Mouse (Mus musculus) E14TG2a.4 (cell line): Measurements from ENCODE around the gene Ccdc61.

Source experiments
- H3K27me3 ChIP-seq: 2 replicates; pipeline ENCODE4 v1.6.1; 2014; ENCODE audit warnings: low read length, control low read depth; ENCODE audit not compliant: insufficient read depth
- H3K36me3 ChIP-seq: 2 replicates; pipeline ENCODE4 v1.6.1; 2014; ENCODE audit warnings: low read length, control low read depth; ENCODE audit not compliant: insufficient read depth
- H3K4me1 ChIP-seq: replicated peaks from 2 replicates; pipeline ENCODE4 v1.6.1; 2014; ENCODE audit warnings: low read depth, low read length, control low read depth
- H3K4me3 ChIP-seq: replicated peaks from 2 replicates; pipeline ENCODE4 v1.5.1; 2014; ENCODE audit warnings: mild to moderate bottlenecking, low read length
- H3K9me3 ChIP-seq: 2 replicates; pipeline ENCODE4 v1.6.1; 2014; ENCODE audit warnings: low read length, control low read depth
- CTCF ChIP-seq: conservative IDR thresholded peaks from 2 replicates; pipeline ENCODE4 v1.5.1; 2014; ENCODE audit warnings: low read length
- NANOG ChIP-seq: IDR thresholded peaks from 2 replicates; pipeline ENCODE4 v1.6.1; 2014; ENCODE audit warnings: borderline replicate concordance, low read length, mixed read lengths
- POU5F1 ChIP-seq: IDR thresholded peaks from 2 replicates; pipeline ENCODE4 v1.6.1; 2014; ENCODE audit warnings: low read length, borderline replicate concordance

The Ccdc61 gene

DNA sequence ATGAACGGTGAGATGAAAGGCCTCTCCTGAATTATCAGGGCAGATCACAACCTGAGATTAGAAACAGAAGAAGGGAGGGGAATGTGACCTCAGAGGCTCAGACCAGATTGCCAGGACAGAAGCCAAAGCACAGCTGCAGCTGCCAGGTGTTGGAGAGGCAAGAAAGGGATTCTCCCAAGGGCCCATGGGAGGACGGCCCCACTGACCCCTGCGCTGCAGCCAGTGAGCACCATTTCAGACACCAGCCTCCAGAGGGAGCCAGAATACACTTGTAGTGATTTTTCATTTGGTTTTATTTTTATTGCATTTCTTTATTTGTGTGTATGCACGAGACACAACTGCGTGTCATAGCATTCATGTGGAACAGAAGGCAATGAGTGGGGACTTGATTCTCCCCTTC is 13.7 kb downstream of the Ccdc61 start:
- H3K27me3 ChIP-seq, result peaks cover 18% of the 10 kb centered on the region
- H3K9me3 ChIP-seq, result no peaks in the 10 kb centered on the region
- no peak overlapping the region for H3K4me3 ChIP-seq
- peaks cover 46% of the 10 kb centered on the region for H3K36me3 ChIP-seq
- H3K4me1 ChIP-seq, result peaks cover 24% of the 10 kb centered on the region
- TF ChIP-seq NANOG (no peak), CTCF (peak; percentile 29)

DNA sequence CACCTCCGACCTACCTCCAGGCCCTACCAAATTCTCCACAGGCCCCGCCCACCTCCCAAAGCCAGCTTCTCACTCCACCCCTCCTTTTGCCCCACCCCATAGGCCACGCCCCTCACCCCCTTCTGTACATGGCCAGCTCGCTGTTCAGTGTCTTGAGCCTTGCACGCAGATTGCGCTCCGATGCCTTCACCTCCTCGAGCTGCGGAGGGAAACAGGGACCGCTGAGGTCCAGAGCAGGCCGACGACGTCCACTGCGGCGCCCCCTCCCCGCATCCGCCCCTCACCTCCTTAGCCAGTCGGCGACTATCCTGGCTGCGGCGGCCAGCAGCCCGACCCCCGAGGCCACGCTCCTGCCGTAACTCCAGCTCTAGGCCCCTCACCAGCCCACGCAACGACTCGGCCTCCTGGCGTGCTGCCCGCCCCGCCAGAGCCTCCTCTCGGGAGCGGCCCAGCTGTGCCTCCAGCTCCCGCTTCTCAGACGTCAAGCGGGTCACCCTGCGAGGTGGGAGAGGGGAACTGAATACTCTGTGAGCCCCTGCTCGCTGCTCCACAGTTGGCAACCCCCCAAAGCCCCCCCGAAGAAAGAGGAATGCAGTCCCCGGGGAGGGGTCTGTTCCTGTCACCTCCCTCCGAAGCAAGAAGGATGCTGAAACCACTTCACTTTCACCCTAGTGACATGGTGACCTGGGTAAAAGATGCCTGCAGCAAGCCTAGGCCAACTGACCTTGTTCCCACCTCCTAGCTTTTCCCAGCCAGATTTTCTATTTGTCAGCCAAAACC is 16.4 kb downstream of the Ccdc61 start:
- TF ChIP-seq NANOG, result no peak
- TF ChIP-seq CTCF, result no peak
- no peak for TF ChIP-seq POU5F1
- peak overlapping the region; percentile 76 for H3K4me3 ChIP-seq
- H3K36me3 ChIP-seq, result peaks cover 49% of the 10 kb centered on the region

DNA sequence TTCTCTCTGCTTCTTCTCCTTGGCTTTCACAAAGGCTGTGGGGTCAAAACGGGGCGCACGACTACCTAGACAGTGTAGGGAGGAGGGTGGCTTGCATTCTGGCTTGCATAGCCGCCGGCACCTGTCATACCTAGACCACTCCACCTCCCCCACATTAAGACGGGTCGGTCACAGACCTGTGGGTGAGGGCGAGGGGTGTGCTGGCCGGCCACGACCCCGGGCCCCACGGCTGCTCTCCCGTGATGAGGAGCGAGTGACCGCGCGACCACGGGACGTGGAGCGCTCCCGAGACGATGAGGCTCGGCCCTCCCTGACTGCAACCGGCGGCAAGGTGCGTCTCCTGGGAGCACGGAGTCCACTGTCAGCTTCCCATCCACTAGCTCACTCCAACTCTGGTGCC is 17.2 kb downstream of the Ccdc61 start:
- TF ChIP-seq POU5F1, result no peak
- no peak for TF ChIP-seq NANOG
- no peak for TF ChIP-seq CTCF
- Histone ChIP-seq H3K36me3 (peaks cover 43% of the 10 kb centered on the region), H3K4me3 (peak overlapping the region; percentile 76), H3K4me1 (peaks cover 23% of the 10 kb centered on the region), H3K27me3 (peaks cover 18% of the 10 kb centered on the region), H3K9me3 (no peaks in the 10 kb centered on the region)

More for the DNA sequence above, 16.4 kb downstream of the Ccdc61 start:
- peaks cover 23% of the 10 kb centered on the region for H3K4me1 ChIP-seq
- no peaks in the 10 kb centered on the region for H3K9me3 ChIP-seq
- H3K27me3 ChIP-seq, result peaks cover 18% of the 10 kb centered on the region

DNA sequence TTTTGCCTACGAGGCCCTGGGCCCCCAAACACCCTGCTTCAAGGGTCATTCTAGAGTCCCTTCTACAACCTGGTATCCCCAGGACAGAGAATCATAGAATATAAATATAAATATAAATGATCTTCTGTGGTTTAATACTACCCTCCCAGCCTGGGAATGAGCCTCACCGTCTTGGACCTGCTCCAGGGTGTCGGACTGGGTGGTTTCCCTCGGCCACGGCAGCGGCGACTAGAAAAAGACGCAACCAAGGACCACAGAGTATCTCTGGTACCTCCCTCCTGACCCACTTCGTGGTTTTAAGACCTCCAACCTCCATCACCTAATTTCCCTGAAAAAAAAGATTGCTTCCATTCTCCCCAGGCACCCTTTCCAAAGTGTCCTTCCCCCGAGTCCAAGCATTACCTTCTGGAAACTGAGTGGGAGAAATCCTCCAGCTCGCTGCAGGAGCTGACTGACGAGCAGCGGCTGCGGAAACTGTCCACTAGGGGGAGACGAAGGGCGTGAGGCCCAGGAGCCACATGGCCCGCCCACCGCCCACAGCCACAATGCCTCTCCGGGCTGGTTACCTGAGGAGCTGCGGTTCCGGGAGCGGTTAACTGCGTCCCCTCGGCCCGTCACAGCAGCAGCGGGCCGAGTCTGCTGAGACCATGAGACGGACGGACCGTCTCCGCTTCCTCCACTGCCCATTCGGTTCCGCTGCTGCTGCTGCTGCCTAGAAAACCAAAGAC is 18.2 kb downstream of the Ccdc61 start:
- Histone ChIP-seq H3K4me1 (peaks cover 30% of the 10 kb centered on the region), H3K36me3 (peaks cover 39% of the 10 kb centered on the region), H3K9me3 (no peaks in the 10 kb centered on the region), H3K4me3 (peak overlapping the region; percentile 76), H3K27me3 (peaks cover 18% of the 10 kb centered on the region)
- TF ChIP-seq CTCF (peak; percentile 88), NANOG (no peak)

DNA sequence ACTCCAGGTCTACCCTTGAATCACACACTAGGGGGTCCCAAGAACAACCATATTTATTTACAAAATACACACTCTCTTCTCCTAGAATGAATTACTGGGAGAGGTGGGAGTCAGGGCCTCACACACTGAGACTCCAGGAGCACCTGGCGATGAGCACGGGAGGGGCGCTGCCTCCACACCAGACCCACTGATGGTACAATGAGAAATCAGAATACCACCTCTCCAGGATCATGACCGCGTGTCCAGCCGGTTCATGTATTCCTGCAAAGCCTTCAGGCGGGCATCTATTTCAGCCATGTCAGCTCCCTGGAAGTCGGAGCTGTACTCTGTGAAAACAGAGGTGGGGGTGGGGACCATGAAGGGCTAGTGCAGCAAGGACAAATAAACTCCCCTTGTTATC is 19.4 kb downstream of the Ccdc61 start:
- no peak for TF ChIP-seq POU5F1
- TF ChIP-seq NANOG, result no peak
- TF ChIP-seq CTCF, result 0 out of 2 replicates have a peak, but pooled peaks have one; percentile 3

DNA sequence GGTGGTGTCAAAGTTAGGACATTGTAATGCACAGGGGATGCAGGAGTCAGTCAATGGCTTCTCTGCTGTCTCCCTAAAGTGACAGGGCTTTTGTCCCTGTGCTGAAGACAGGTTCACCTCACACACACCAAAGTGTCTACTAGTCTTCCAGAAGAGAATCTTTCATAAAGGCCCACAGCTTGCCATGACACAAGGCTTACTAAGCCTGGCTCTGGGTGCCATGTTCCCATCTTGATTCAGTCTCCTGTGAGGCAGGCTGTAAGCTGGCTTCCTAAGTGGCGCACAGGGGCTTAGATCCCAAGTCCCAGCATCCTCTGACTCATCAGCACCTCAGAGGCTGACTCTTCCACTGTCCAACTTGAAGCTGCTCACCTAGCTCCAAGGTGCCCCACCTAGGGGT is 23.3 kb downstream of the Ccdc61 start:
- Histone ChIP-seq H3K9me3 (no peaks in the 10 kb centered on the region), H3K36me3 (peaks cover 41% of the 10 kb centered on the region), H3K4me1 (peaks cover 30% of the 10 kb centered on the region), H3K4me3 (no peak overlapping the region), H3K27me3 (no peaks in the 10 kb centered on the region; the same call in 1 of the 2 replicates)
- no peak for TF ChIP-seq POU5F1
- TF ChIP-seq CTCF, result no peak
- no peak for TF ChIP-seq NANOG

More for the DNA sequence above, 19.4 kb downstream of the Ccdc61 start:
- H3K4me3 ChIP-seq, result no peak overlapping the region
- peaks cover 41% of the 10 kb centered on the region for H3K36me3 ChIP-seq
- no peaks in the 10 kb centered on the region for H3K9me3 ChIP-seq
- peaks cover 18% of the 10 kb centered on the region for H3K27me3 ChIP-seq
- H3K4me1 ChIP-seq, result peaks cover 34% of the 10 kb centered on the region

DNA sequence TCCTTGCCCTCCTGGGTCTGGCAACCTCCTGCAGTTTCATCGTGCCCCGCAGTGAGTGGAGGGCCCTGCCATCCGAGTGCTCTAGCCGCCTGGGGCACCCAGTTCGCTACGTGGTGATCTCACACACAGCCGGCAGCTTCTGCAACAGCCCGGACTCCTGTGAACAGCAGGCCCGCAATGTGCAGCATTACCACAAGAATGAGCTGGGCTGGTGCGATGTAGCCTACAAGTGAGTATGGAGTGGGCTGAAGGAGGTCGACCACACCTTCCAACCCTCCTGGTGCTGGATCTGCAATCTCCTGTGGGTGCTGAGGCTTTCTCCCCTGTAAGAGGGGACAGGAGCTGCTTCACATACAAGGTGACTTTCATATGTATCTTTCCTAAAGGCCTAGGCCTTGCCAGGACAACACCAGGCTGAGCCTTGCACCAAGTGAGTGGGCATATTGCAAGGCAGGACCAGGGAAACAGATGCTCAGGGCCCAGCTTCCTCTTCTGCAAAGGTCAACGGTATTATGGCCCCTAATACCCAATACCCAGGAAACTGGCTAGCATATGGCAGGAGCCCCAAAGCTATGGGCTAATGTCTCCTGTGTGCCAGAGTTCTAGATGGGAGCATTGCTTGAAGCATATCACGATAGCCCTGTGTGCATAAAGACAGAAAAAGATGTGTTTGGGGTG is 25.3 kb downstream of the Ccdc61 start:
- Histone ChIP-seq H3K36me3 (peaks cover 22% of the 10 kb centered on the region), H3K4me1 (peaks cover 41% of the 10 kb centered on the region)
- TF ChIP-seq NANOG (no peak), CTCF (no peak), POU5F1 (0 out of 2 replicates have a peak, but pooled peaks have one; percentile 28)

DNA sequence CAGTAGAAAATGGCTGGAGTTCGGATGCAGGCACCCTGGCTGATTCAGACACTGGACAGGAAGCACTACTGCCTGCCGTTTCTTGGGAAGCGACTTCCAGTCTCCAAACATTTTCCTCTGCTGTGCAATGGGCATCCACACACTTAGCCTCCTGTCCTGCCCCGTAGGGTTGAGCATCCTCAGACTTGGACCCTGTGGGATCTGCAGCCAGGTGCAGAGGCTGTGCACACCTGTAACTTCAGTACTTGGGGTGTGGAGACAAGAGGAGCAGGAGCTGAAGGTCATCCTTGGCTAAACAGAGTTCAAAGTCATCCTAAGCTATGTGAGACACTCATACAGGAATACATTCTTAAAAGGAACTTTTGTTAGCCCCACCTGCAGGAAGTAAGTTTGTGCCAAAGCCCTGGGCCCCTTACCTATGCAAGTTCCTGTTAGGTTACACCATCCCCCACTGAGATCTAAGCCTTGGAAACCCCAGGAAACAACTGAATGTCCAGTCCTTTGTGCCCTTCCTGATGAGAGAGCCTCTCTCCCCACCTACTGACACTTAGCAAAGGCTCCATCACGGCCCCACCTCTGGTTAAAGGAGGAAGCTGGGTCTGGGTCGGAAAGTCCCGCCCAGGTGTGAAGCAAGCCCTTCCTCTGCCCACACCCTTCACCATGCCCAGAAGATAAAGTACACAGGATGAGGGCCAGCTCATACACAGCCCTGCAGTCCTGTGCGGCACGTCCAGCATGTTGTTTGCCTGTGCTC is 26.0 kb downstream of the Ccdc61 start:
- peak overlapping the region; percentile 51 for H3K4me3 ChIP-seq
- TF ChIP-seq POU5F1 (no peak), NANOG (no peak), CTCF (no peak)
- no peaks in the 10 kb centered on the region for H3K9me3 ChIP-seq
- peaks cover 5% of the 10 kb centered on the region; the same call in 1 of the 2 replicates for H3K27me3 ChIP-seq
- H3K4me1 ChIP-seq, result peaks cover 41% of the 10 kb centered on the region
- H3K36me3 ChIP-seq, result peaks cover 15% of the 10 kb centered on the region

More for the DNA sequence above, 25.3 kb downstream of the Ccdc61 start:
- Histone ChIP-seq H3K27me3 (peaks cover 4% of the 10 kb centered on the region; the same call in 1 of the 2 replicates), H3K4me3 (peak overlapping the region; percentile 51), H3K9me3 (no peaks in the 10 kb centered on the region)
